10 mouse cellular contexts compared by ENCODE assay signal in the genomic region with DNA sequence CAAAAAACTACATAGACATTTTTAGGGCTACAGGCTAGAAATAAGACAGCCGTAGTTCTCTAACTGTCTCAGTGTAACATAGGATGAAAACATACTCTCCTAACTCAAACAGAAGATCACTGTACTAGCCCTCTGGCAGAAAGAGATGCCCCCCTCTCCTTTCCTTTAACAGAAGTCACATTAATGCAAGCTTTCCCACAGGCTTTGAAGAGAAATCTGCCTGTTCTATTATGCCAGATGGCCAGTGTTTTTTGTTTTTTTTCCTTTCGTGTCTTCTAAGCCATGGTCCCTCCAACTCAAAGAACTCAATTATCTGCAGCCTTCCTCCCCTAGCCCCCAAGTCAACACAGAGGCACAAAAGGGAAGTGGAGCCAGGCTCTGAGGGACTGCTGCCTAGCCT.
A peak's percentile ranks its signal among the peaks of the same experiment; 100 is the strongest.
DNase-seq lines count a peak whose midpoint lies in the region; ATAC-seq and TF ChIP-seq lines count a peak whose summit lies in the region.
"Had no signal": no experiment of that assay in that cellular context is flagged by ENCODE, and none has a peak within 500 bp of the region (broad histone marks: within the 10 kb centered on the region; RNA-seq: fewer than 3 reads in every experiment).

No protein-coding gene starts in this region.

- TF ChIP-seq CTCF in lung, postnatal 0 days (IDR thresholded peaks at IDR 0.05): no peak

- H3K9me3 ChIP-seq in lung, postnatal 0 days (ENCODE audit: low read length): no peaks in the 10 kb centered on the region
- no peaks in the 10 kb centered on the region for H3K9me3 ChIP-seq in midbrain, embryonic 10.5 days (replicated peaks)
- H3K9me3 ChIP-seq: lung, embryonic 15.5 days had no signal

- no peaks in the 10 kb centered on the region for H3K36me3 ChIP-seq in lung, postnatal 0 days (ENCODE audit: insufficient read depth, low read length)
- H3K36me3 ChIP-seq in midbrain, embryonic 10.5 days: no peaks in the 10 kb centered on the region

- H3K4me3 ChIP-seq in lung, postnatal 0 days (ENCODE audit: low read depth, low read length): no peak overlapping the region
- H3K4me3 ChIP-seq in midbrain, embryonic 10.5 days: no peak overlapping the region
- H3K4me3 ChIP-seq: lung, embryonic 15.5 days had no signal

- ATAC-seq in lung, postnatal 0 days: no peak

- H3K27ac ChIP-seq in lung, postnatal 0 days (ENCODE audit: low read length): 0 out of 2 replicates have a peak overlapping the region, but pooled peaks have one; percentile 20
- H3K27ac ChIP-seq in midbrain, embryonic 10.5 days (replicated peaks): peak overlapping the region; percentile 81
- H3K27ac ChIP-seq: lung, embryonic 15.5 days had no signal

- H3K9ac ChIP-seq in lung, postnatal 0 days (replicated peaks; ENCODE audit: low read depth): no peak overlapping the region
- H3K9ac ChIP-seq: lung, embryonic 15.5 days had no signal

- no peak for TF ChIP-seq EP300 in lung, postnatal 0 days (IDR thresholded peaks at IDR 0.05)

- H3K4me1 ChIP-seq in lung, postnatal 0 days (ENCODE audit: insufficient read depth, low read depth, low read length): peaks cover 64% of the 10 kb centered on the region
- H3K4me1 ChIP-seq in midbrain, embryonic 10.5 days: peaks cover 79% of the 10 kb centered on the region

- no peak overlapping the region for H3K4me2 ChIP-seq in lung, postnatal 0 days (replicated peaks; ENCODE audit: low read depth, low read length)
- H3K4me2 ChIP-seq: lung, embryonic 15.5 days had no signal

- 88% methylated on average over 2 of the region's 2 CpGs for WGBS in lung, postnatal 0 days
- 50% methylated on average over 2 of the region's 2 CpGs for WGBS in midbrain, embryonic 10.5 days

- H3K27me3 ChIP-seq in lung, postnatal 0 days (replicated peaks; ENCODE audit: insufficient read depth, low read length): no peaks in the 10 kb centered on the region
- no peaks in the 10 kb centered on the region for H3K27me3 ChIP-seq in midbrain, embryonic 10.5 days (ENCODE audit: low read depth, poor library complexity, severe bottlenecking)
- H3K27me3 ChIP-seq: lung, embryonic 15.5 days had no signal

- peak; percentile 29 for DNase-seq in cerebellum, adult 9-10 months
- DNase-seq in cerebellum, adult 18-20 months: no peak
- DNase-seq in lung, postnatal 0 days (ENCODE audit: low spot score): no peak
- no peak for DNase-seq in lung, adult 18-20 months
- no peak for DNase-seq in midbrain, embryonic 10.5 days (ENCODE audit: low spot score)
- no peak for DNase-seq in right cerebral cortex, postnatal 25 days
- no peak for DNase-seq in adrenal gland, postnatal 14 days
- DNase-seq in heart, adult 8-10 months (ENCODE audit: low spot score): no peak
- DNase-seq: adrenal gland, postnatal 10 days had no signal
